Mouse (Mus musculus) heart, embryonic 16.5 days (tissue): ENCODE results near the gene Gm5105. TPM values are rescaled to one million over a fixed set of nuclear protein-coding genes. Genes with fewer than 3 reads are reported as not detected.

Experiments
- ATAC-seq: fragments of 200-750 bp; cut with Nextera tagmentation; replicated peaks from 2 replicates; pipeline ENCODE4 v1.8.0; 2017; ENCODE audit warnings: moderate number of reproducible peaks; ENCODE audit not compliant: insufficient read depth, low FRiP score; ENCODE audit errors: extremely low read depth
- H3K27ac ChIP-seq: fragments of 300-500 bp; sonication (generic); 2 replicates; pipeline ENCODE4 v1.5.1; 2014; ENCODE audit warnings: mild to moderate bottlenecking, low read length, control low read depth, moderate library complexity
- H3K27me3 ChIP-seq: fragments of 300-500 bp; sonication (generic); 2 replicates; pipeline ENCODE4 v1.6.1; 2014; ENCODE audit warnings: low read length, mixed read lengths; ENCODE audit not compliant: control insufficient read depth, insufficient read depth
- H3K36me3 ChIP-seq: fragments of 300-500 bp; sonication (generic); 2 replicates; pipeline ENCODE4 v1.6.1; 2014; ENCODE audit not compliant: control insufficient read depth, insufficient read depth
- H3K4me1 ChIP-seq: fragments of 300-500 bp; sonication (generic); 2 replicates; pipeline ENCODE4 v1.6.1; 2014; ENCODE audit warnings: low read length, mixed read lengths; ENCODE audit not compliant: control insufficient read depth, insufficient read depth
- H3K4me2 ChIP-seq: fragments of 300-500 bp; sonication (generic); 2 replicates; pipeline ENCODE4 v1.6.1; 2014; ENCODE audit warnings: low read depth, mild to moderate bottlenecking, control low read depth, low read length
- H3K4me3 ChIP-seq: fragments of 300-500 bp; sonication (generic); 2 replicates; pipeline ENCODE4 v1.5.1; 2014; ENCODE audit warnings: mild to moderate bottlenecking, control low read depth, low read length
- H3K9ac ChIP-seq: fragments of 300-500 bp; sonication (generic); 2 replicates; pipeline ENCODE4 v1.6.1; 2014; ENCODE audit warnings: low read length, control low read depth
- H3K9me3 ChIP-seq: fragments of 300-500 bp; sonication (generic); replicated peaks from 2 replicates; pipeline ENCODE4 v1.6.1; 2016; ENCODE audit warnings: low read length; ENCODE audit not compliant: control insufficient read depth
- WGBS: fragments of 180-500 bp; shearing (Covaris S2); extraction: QIAGEN DNeasy Blood & Tissue Kit; methylation state at CpG from one replicate; pipeline ENCODE4 v1.1.7; 2014; 5-methylcytosine and 5-hydroxymethylcytosine counted together
- polyA plus RNA-seq: library from polyadenylated mRNA; unstranded; fragments of >200 nt; fragmentation: Nextera tagmentation; extraction: Ambion mirVana; gene quantifications from 2 replicates; pipeline ENCODE4 v1.2.1, GENCODE M21; 2015

Gene Gm5105
- polyA plus RNA-seq, 1 experiment from 2014 or later = 0.45 TPM

- peaks cover 25% of the 10 kb centered on the region for H3K4me1 ChIP-seq
These were observed 7.0 kb upstream of the Gm5105 start for GRCm38 (mm10) chr3:138074214-138074613.

GRCm38 (mm10) chr3:138071476-138072073, 4.4 kb upstream of the Gm5105 start:
- H3K36me3 ChIP-seq = no peaks in the 10 kb centered on the region
- 48% methylated on average over 10 of the region's 10 CpGs for WGBS
- H3K27ac ChIP-seq = peak overlapping the region; percentile 66
- peak overlapping the region; percentile 71 for H3K4me2 ChIP-seq
- H3K9me3 ChIP-seq = no peaks in the 10 kb centered on the region
- peak overlapping the region; percentile 54 for H3K4me3 ChIP-seq
- peak overlapping the region; percentile 86 for H3K9ac ChIP-seq
- peaks cover 24% of the 10 kb centered on the region for H3K4me1 ChIP-seq
- no peaks in the 10 kb centered on the region for H3K27me3 ChIP-seq
- no peak for ATAC-seq

More at GRCm38 (mm10) chr3:138074214-138074613, 7.0 kb upstream of the Gm5105 start:
- Histone ChIP-seq H3K9ac (no peak overlapping the region), H3K9me3 (no peaks in the 10 kb centered on the region), H3K27me3 (no peaks in the 10 kb centered on the region), H3K27ac (no peak overlapping the region), H3K4me3 (no peak overlapping the region; the same call in 1 of the 2 replicates), H3K4me2 (peak overlapping the region; percentile 71), H3K36me3 (peaks cover 10% of the 10 kb centered on the region)
- 96% methylated on average over 1 of the region's 1 CpGs for WGBS
- ATAC-seq = no peak

- no peaks in the 10 kb centered on the region for H3K36me3 ChIP-seq
- peak overlapping the region; percentile 71 for H3K4me2 ChIP-seq
- H3K27me3 ChIP-seq = no peaks in the 10 kb centered on the region
- WGBS = 26% methylated on average over 1 of the region's 1 CpGs
- H3K4me3 ChIP-seq = peak overlapping the region; percentile 54
- H3K9me3 ChIP-seq = no peaks in the 10 kb centered on the region
- ATAC-seq = no peak
- H3K4me1 ChIP-seq = peaks cover 24% of the 10 kb centered on the region
- peak overlapping the region; percentile 66 for H3K27ac ChIP-seq
- peak overlapping the region; percentile 86 for H3K9ac ChIP-seq
These were observed 3.8 kb upstream of the Gm5105 start for GRCm38 (mm10) chr3:138071004-138071403.

GRCm38 (mm10) chr3:138069756-138070511, 2.7 kb upstream of the Gm5105 start:
- H3K4me3 ChIP-seq = peak overlapping the region; percentile 54
- peak overlapping the region; percentile 98 for H3K27ac ChIP-seq
- H3K4me2 ChIP-seq = peak overlapping the region; percentile 71
- H3K4me1 ChIP-seq = peaks cover 18% of the 10 kb centered on the region
- H3K27me3 ChIP-seq = no peaks in the 10 kb centered on the region
- no peak for ATAC-seq
- no peaks in the 10 kb centered on the region for H3K36me3 ChIP-seq
- 43% methylated on average over 18 of the region's 18 CpGs for WGBS
- H3K9me3 ChIP-seq = no peaks in the 10 kb centered on the region
- peak overlapping the region; percentile 86 for H3K9ac ChIP-seq

- H3K27me3 ChIP-seq = no peaks in the 10 kb centered on the region
- peak overlapping the region; percentile 71 for H3K4me2 ChIP-seq
- peak overlapping the region; percentile 86 for H3K9ac ChIP-seq
- no peaks in the 10 kb centered on the region for H3K9me3 ChIP-seq
- peak overlapping the region; percentile 54 for H3K4me3 ChIP-seq
- H3K36me3 ChIP-seq = no peaks in the 10 kb centered on the region
- peaks cover 23% of the 10 kb centered on the region for H3K4me1 ChIP-seq
- 74% methylated on average over 12 of the region's 12 CpGs for WGBS
- no peak for ATAC-seq
- peak overlapping the region; percentile 98 for H3K27ac ChIP-seq
These were observed 915 bp upstream of the Gm5105 start for GRCm38 (mm10) chr3:138068103-138068502.

GRCm38 (mm10) chr3:138066348-138066856, 786 bp downstream of the Gm5105 start:
- Histone ChIP-seq H3K9ac (peak overlapping the region; percentile 86), H3K27me3 (no peaks in the 10 kb centered on the region), H3K4me1 (peaks cover 22% of the 10 kb centered on the region), H3K4me3 (peak overlapping the region; percentile 54), H3K4me2 (peak overlapping the region; percentile 71), H3K9me3 (no peaks in the 10 kb centered on the region), H3K36me3 (no peaks in the 10 kb centered on the region), H3K27ac (peak overlapping the region; percentile 98)
- no peak; the same call in 1 of the 2 replicates for ATAC-seq
- 61% methylated on average over 20 of the region's 20 CpGs for WGBS

- peak overlapping the region; percentile 86 for H3K9ac ChIP-seq
- WGBS = 62% methylated on average over 16 of the region's 16 CpGs
- peak overlapping the region; percentile 98 for H3K27ac ChIP-seq
- H3K36me3 ChIP-seq = no peaks in the 10 kb centered on the region
- ATAC-seq = no peak
- peaks cover 22% of the 10 kb centered on the region for H3K4me1 ChIP-seq
- peak overlapping the region; percentile 71 for H3K4me2 ChIP-seq
- H3K27me3 ChIP-seq = no peaks in the 10 kb centered on the region
- no peaks in the 10 kb centered on the region for H3K9me3 ChIP-seq
- peak overlapping the region; percentile 54 for H3K4me3 ChIP-seq
These were observed 1.3 kb downstream of the Gm5105 start for GRCm38 (mm10) chr3:138065930-138066329.

GRCm38 (mm10) chr3:138064732-138065645, 2.2 kb downstream of the Gm5105 start, which contains the start of gene 1110002E22Rik:
Gene 1110002E22Rik (plus strand): TSS chr3:138065052.
- Histone ChIP-seq H3K9me3 (no peaks in the 10 kb centered on the region), H3K36me3 (no peaks in the 10 kb centered on the region), H3K4me2 (peak within 1 kb of the TSS; percentile 71), H3K27me3 (no peaks in the 10 kb centered on the region), H3K9ac (peak within 1 kb of the TSS; percentile 86), H3K4me3 (peak within 1 kb of the TSS; percentile 54), H3K4me1 (peaks cover 26% of the 10 kb centered on the region), H3K27ac (peak within 1 kb of the TSS; percentile 98)
- 41% methylated on average over 33 of the region's 33 CpGs for WGBS
- peak; percentile 11 for ATAC-seq
